Mouse (Mus musculus) cortical plate, adult 2 months (tissue): ENCODE data around the gene Synj2.

Experiments used
- CTCF ChIP-seq: fragments of 200-500 bp; IDR thresholded peaks from 2 replicates; pipeline ENCODE4 v1.5.1; 2011; ENCODE audit warnings: mild to moderate bottlenecking, control low read depth, low read length; ENCODE audit not compliant: insufficient read depth; ENCODE audit errors: extremely low read depth
- POLR2A ChIP-seq: fragments of 200-500 bp; IDR thresholded peaks from 2 replicates; pipeline ENCODE4 v1.6.1; 2011; ENCODE audit warnings: mild to moderate bottlenecking, low read length, control low read depth; ENCODE audit not compliant: insufficient read depth; ENCODE audit errors: extremely low read depth

GRCm38 (mm10) chr17:5994606-5995005, 53.5 kb downstream of the Synj2 start:
- TF ChIP-seq POLR2A, result no peak
- no peak for TF ChIP-seq CTCF
